Mouse (Mus musculus) bone marrow, adult 2 months (tissue): Measurements from ENCODE around the gene Pphln1. TPM values are rescaled to one million over a fixed set of nuclear protein-coding genes. Genes with fewer than 3 reads are reported as not detected.

ENCODE experiments used
- H3K27ac ChIP-seq: fragments of 200-500 bp; 2 replicates; pipeline ENCODE4 v1.5.1; 2012; ENCODE audit warnings: low read depth, mild to moderate bottlenecking, control low read depth, inconsistent platforms, low read length; ENCODE audit not compliant: control insufficient read depth, poor library complexity, insufficient read depth
- H3K4me1 ChIP-seq: fragments of 200-500 bp; 2 replicates; pipeline ENCODE4 v1.6.1; 2011; ENCODE audit warnings: low read length; ENCODE audit not compliant: control insufficient read depth, insufficient read depth
- H3K4me3 ChIP-seq: fragments of 200-500 bp; replicated peaks from 2 replicates; pipeline ENCODE3; 2011; ENCODE audit warnings: mild to moderate bottlenecking, low read depth, low read length, control low read depth; ENCODE audit not compliant: control insufficient read depth
- CTCF ChIP-seq: fragments of 200-500 bp; IDR thresholded peaks from 2 replicates; pipeline ENCODE4 v1.5.1; 2011; ENCODE audit warnings: low read length, control low read depth; ENCODE audit not compliant: control insufficient read depth, insufficient read depth
- POLR2A ChIP-seq: fragments of 200-500 bp; IDR thresholded peaks from 2 replicates; pipeline ENCODE4 v1.6.1; 2011; ENCODE audit warnings: low read depth, mild to moderate bottlenecking, control low read depth, low read length, borderline replicate concordance; ENCODE audit not compliant: control insufficient read depth
- WGBS: fragments of 180-500 bp; shearing (Covaris S2); methylation state at CpG from one replicate; pipeline ENCODE4 v1.1.7; 2018; 5-methylcytosine and 5-hydroxymethylcytosine counted together
- polyA plus RNA-seq: library from polyadenylated mRNA; stranded (reverse); fragments of >200 nt; gene quantifications from 2 replicates; pipeline ENCODE4 v1.2.4, GENCODE M21; 2011; ENCODE audit warnings: low replicate concordance; ENCODE audit not compliant: missing spikeins, insufficient read depth, insufficient read length

The Pphln1 gene
- polyA plus RNA-seq, 1 experiment = 9.0 TPM

DNA sequence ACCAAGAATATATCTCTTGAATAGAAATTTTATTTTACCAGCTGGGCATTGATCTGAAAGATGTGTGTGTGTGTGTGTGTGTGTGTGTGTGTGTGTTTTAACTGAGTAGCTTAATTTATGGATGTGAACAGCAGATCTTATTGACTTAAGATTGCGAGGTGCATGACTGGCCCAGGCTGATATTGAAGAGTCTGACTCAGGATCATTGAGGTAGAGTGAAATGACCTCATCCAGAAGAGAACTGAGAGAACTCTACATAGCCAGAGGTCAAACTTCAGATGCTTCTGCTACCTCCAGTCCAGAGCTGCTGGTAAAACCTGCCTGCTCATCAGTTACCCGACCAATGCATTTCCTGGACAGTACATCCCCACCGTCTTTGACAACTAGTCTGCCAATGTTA lies 14.3 kb downstream of the Pphln1 start:
- TF ChIP-seq POLR2A = no peak
- TF ChIP-seq CTCF = no peak
- no peaks in the 10 kb centered on the region for H3K4me1 ChIP-seq
- no peak overlapping the region for H3K27ac ChIP-seq
- 90% methylated on average over 3 of the region's 3 CpGs for WGBS
- no peak overlapping the region for H3K4me3 ChIP-seq

DNA sequence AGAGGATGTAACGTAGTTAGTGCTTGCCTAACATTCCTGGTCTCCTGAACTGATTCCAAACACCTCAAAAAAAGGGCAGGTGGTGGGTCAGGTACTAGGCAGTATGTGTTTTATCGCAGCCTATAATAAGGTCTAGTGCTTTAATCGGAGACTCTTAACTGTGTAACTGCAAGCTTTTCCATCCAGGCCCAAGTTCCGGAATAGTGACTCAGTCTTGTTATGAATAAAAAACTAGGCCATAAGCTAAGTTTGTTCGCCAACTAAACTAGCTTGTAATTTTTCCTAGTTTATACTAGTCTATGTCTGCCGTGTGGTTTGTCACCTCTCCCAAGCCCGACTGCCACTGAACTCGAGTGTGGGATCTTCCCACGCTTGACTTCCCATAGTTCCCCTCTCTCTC lies 16.3 kb downstream of the Pphln1 start:
- no peak overlapping the region for H3K27ac ChIP-seq
- no peak for TF ChIP-seq CTCF
- no peak for TF ChIP-seq POLR2A
- no peak overlapping the region for H3K4me3 ChIP-seq
- WGBS = 90% methylated on average over 9 of the region's 9 CpGs
- no peaks in the 10 kb centered on the region for H3K4me1 ChIP-seq

DNA sequence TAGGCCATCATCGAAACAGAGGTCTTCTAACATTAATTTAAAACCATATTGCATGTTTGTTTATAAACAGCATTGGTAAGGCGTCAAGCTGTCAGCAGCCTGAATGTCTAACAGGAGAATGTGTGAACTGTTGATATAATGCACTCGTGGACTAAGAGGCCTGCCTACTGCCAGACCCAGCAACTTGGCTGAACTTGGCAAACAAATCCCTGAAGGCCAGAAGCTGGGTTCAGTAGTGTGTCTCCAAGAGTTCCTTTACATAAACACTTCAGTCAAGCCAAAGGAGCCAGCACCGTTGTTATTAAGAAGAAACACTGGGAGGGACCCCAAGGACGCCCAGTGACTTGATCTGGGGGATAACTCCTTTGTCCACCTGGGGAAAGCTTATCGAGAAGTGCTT lies 18.1 kb downstream of the Pphln1 start:
- H3K27ac ChIP-seq = no peak overlapping the region
- WGBS = 86% methylated on average over 6 of the region's 6 CpGs
- TF ChIP-seq CTCF (no peak), POLR2A (no peak)
- H3K4me3 ChIP-seq = no peak overlapping the region
- H3K4me1 ChIP-seq = no peaks in the 10 kb centered on the region

DNA sequence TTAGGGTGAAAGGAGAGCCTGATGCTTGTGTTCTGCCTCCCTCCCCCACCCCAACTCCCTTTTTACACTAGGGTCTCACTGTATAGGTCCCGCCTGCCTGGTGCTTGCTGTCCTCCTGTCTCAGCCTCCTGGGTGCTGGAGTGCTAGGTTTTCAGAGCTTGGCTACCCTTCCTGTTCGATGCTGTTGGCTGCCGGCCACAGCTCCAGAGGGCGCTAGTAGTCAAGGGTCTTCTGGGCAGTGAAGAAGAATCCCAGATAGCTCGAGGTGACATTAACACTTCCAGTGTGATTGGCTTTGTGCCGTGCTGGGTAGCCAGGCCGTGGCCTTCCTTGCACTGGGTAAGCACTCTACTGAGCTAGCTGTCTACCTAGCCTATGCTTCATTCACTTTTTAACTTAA lies 22.4 kb downstream of the Pphln1 start:
- no peak for TF ChIP-seq POLR2A
- no peak for TF ChIP-seq CTCF
- WGBS = 86% methylated on average over 7 of the region's 7 CpGs
- H3K27ac ChIP-seq = no peak overlapping the region
- no peaks in the 10 kb centered on the region for H3K4me1 ChIP-seq
- H3K4me3 ChIP-seq = no peak overlapping the region

DNA sequence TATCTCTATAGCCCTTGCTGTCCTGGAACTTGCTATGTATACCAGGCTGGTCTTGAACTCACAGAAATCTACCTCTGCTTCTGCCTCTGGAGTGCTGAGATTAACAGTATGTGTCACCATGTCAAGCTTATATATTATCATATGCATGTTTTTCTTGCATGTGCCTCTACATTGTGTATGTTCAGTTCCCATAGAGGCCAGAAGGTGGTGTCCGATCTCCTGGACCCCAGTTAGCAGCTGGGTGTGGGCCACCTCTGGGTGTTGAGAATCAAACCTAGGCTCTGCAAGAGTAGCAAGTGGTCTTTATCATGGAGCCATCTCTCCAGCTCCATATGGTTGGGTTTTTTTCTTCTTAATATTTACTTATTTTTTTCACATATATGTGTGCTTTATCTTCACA lies 24.4 kb downstream of the Pphln1 start:
- WGBS = 87% methylated on average over 1 of the region's 1 CpGs
- H3K4me1 ChIP-seq = no peaks in the 10 kb centered on the region
- no peak overlapping the region for H3K4me3 ChIP-seq
- H3K27ac ChIP-seq = no peak overlapping the region
- no peak for TF ChIP-seq POLR2A
- no peak for TF ChIP-seq CTCF

DNA sequence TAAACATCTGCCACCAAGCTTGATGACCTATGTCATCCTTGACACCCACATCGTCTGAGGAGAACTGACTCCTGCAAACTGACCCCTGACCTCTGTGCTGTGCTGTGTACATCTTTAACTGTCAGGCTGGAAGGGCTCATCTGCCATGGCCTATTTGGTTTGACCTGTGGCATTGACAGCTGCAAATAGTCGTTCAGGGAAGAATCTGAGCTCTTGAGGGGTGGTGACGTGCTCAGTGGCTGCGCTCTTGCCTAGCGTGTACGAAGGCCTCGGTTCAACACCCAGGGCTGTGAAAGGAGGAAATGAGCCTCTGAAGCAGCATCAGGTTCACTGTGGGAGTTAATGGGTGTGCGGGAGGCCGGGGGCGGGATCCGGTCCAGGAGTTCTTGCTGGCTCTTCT lies 35.7 kb downstream of the Pphln1 start:
- WGBS = 87% methylated on average over 11 of the region's 11 CpGs
- Histone ChIP-seq H3K4me3 (no peak overlapping the region), H3K27ac (no peak overlapping the region), H3K4me1 (no peaks in the 10 kb centered on the region)
- no peak for TF ChIP-seq POLR2A
- no peak for TF ChIP-seq CTCF

DNA sequence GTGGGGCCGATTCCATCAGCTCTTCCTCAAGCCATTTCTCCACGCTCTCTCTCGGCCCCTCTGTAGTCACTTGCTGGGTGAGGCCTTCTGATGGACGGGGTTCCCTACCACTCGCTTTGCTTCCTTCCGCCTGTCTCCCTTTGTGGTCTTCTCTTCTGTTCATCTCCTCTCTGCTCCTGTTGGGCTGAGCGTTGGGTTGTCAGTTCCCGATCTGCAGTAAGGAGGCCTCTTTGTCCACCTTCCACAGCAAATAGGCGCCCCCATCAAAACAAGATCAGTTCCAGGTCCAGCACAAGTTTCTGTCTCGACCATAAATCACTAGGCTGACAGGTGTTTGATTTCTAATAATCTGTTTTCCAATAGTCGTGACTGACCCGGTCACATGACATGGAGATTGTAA lies 37.8 kb downstream of the Pphln1 start:
- no peak for TF ChIP-seq POLR2A
- TF ChIP-seq CTCF = no peak
- Histone ChIP-seq H3K4me1 (no peaks in the 10 kb centered on the region), H3K4me3 (no peak overlapping the region), H3K27ac (no peak overlapping the region)
- 88% methylated on average over 12 of the region's 12 CpGs for WGBS

DNA sequence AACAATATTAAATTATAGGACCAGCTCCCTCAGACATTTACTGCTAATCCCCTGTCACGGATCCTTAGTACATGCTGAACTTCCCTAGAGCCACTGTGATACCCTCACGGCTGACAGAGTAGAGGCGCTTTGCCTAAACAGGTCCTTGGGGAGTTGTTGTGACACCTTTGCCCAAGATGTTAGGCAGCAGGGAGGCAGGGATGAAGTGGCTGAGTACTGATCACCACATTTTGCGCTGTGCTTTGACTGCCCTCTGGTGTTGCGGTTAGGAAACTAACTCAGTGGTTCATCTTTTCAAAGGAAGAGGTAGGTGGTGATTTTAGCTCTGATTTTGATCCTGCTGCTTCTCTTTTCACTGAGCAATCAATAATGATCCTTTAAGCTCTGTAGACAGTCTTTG lies 40.5 kb downstream of the Pphln1 start:
- no peaks in the 10 kb centered on the region for H3K4me1 ChIP-seq
- no peak overlapping the region for H3K4me3 ChIP-seq
- 52% methylated on average over 5 of the region's 5 CpGs for WGBS
- no peak overlapping the region for H3K27ac ChIP-seq
- TF ChIP-seq CTCF = peak; percentile 80
- TF ChIP-seq POLR2A = no peak

DNA sequence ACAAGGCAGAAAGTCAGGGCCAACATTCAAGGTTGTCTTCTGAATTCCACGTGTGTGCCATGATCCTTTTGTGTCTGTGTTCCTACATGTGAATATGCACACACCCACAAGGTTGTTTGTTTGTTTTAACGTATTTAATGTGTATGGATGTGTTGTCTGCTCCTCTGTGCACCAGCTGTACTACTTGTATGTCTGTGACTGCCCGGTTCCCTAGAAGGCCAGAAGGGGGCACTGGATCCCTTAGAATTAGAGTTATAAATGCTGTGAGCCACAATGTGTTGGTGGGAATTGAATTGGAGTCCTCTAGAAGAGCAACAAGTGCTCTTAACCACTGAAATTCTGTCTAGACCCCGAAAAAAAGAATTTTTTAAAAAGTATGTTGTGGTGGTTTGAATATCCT lies 44.1 kb downstream of the Pphln1 start:
- no peaks in the 10 kb centered on the region for H3K4me1 ChIP-seq
- no peak overlapping the region for H3K4me3 ChIP-seq
- no peak overlapping the region for H3K27ac ChIP-seq
- 88% methylated on average over 4 of the region's 4 CpGs for WGBS
- TF ChIP-seq POLR2A (no peak), CTCF (no peak)

DNA sequence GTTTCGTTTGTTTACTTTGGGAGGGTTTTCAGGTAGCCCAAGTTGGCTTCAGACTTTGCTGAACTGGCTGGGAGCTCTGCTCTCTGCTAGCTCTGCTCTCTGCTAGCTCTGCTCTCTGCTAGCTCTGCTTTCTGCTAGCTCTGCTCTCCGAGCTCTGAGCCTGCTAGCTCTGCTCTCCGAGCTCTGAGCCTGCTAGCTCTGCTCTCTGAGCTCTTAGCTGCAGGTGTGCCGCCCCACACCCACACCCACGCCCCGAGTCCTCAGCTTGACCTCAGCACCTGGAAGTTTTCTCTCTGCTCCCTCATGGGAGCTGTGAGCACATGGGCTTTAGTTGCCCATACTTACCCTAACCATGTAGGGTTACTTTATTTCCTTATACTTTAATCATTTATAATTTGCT lies 45.5 kb downstream of the Pphln1 start:
- no peak overlapping the region for H3K27ac ChIP-seq
- TF ChIP-seq CTCF (no peak), POLR2A (no peak)
- no peaks in the 10 kb centered on the region for H3K4me1 ChIP-seq
- 80% methylated on average over 6 of the region's 6 CpGs for WGBS
- H3K4me3 ChIP-seq = no peak overlapping the region
